Mouse (Mus musculus) megakaryocyte progenitor cell, adult 5-6 weeks (primary cell): Measurements from ENCODE around the gene BC147527. TPM values are rescaled to one million over a fixed set of nuclear protein-coding genes. Genes with fewer than 3 reads are reported as not detected.
"Not testable (repeated sequence)": the region's sequence is repeated elsewhere in the genome, so short reads cannot be mapped to it uniquely, and the experiment has no call there.

Source experiments
- ATAC-seq: replicated peaks from 2 replicates; pipeline ENCODE4 v1.8.0; 2016; ENCODE audit warnings: mild to moderate bottlenecking, moderate TSS enrichment, inconsistent platforms; ENCODE audit not compliant: poor library complexity
- total RNA-seq, 2 experiments: library from RNA; stranded (forward) in 1 of 2; stranded (reverse) in 1 of 2; fragments of 157-497, 149-512 nt in 1 of 2; fragments of 200-1000 nt in 1 of 2; gene quantifications; 2 replicates each; pipeline versions ENCODE4 v1.2.3 to v1.2.4; 2015 to 2017

Gene BC147527
- total RNA-seq (2015) (8.0 and 14.7 TPM in 2 replicates), total RNA-seq (2017) (22.3 and 23.6 TPM in 2 replicates)

- peak; percentile 91 for ATAC-seq
Observed at GRCm38 (mm10) chr13:120299991-120300442, at the start of gene BC147527. TSS of gene BC147527 (plus strand) at chr13:120300392.

DNA sequence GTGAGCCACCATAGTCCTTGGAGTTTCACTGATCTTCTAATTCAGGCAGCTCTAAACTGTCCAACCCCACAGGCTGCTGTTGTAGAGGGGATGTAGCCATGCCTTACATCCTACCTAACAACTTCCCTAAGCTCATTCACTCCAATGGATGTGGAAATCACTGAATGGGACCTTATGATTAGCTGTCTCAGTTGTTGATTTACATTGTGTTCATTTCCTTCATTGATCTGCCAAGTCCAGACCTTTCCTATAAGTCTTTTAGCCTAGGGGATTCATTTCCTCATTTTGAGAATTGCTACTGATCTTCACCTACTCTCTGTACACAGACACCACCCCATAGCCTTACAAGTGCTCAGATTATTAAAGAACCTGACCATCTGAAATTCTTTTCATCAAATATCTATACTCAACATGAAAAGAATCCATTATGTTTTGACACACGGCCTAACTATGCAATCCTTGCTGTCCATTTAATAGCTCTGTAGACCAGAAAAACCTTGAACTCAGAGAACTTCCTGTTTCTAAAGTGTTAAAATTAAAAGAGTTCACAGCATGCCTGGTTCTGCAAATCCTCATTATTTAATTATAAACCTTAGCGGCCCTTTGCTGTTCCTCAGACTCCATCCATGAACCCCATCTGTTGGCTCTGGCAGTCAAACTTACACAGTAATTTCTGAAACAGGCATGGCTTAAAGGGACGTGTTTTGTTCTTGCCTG, 48.8 kb upstream of the BC147527 start:
- ATAC-seq = peak; percentile 61

DNA sequence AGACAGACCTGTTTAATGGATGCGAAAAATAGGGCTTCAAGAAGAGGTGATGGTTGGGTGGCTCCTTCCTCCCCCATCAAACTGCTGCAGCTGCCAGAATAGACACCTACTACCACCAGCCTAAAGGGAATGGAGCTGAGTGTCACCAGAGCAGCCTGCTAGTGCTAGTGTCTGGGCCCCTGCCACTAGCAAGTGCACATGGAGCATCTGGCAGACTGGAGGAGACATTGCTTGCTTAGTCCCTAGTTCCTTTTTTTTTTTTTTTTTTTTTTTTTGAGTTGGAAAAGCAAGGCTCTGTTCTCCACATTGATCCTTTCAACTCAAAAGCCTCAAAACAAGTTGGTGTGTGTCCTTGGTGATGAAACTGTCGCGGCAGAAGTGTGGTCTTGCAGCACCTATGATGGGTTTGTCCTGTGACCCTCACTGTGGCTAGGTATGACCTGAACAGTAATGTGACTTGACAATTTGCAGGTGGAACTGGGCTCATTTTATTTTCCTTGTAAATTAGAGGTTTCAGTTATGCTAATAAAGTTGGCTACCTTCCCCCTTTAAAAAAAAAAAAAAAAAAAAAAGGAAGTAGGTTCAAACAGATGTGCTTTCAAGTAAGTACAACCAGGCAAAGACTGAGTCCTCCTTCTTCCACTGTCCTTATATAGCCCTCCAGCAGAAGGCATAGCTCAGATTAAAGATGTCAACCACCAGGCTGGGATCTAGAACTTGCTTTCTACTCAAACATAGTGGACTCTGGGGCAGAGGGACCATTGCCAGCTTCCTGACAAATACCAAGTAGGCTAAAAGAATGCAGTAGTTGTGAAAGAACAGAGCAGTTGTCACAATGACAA, 41.2 kb upstream of the BC147527 start:
- ATAC-seq = peak; percentile 72

DNA sequence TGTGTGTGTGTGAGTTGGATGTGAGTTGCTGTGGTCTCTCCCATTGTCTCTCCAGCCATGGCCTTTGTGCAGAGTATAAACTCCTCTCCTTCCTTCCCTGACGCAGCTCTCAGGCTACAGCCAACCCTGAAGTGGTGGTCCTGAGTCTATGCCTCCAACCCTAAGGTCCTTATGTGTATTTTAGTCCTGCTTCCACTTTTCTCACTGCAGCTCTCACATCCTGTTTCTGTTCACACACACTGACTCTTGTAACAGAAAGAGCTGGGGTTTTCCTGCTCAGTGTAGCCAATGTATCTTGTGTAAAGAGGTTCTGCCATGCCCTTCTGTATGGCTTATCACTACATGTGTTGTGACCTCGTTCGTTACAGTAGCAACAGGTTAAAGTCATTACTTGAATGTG, 40.5 kb upstream of the BC147527 start:
- peak; percentile 66 for ATAC-seq

- ATAC-seq = not testable (repeated sequence)
Observed at GRCm38 (mm10) chr13:120262870-120263269, 37.3 kb upstream of the BC147527 start, which contains the start of gene AF067061. TSS of gene AF067061 (plus strand) at chr13:120263114.

DNA sequence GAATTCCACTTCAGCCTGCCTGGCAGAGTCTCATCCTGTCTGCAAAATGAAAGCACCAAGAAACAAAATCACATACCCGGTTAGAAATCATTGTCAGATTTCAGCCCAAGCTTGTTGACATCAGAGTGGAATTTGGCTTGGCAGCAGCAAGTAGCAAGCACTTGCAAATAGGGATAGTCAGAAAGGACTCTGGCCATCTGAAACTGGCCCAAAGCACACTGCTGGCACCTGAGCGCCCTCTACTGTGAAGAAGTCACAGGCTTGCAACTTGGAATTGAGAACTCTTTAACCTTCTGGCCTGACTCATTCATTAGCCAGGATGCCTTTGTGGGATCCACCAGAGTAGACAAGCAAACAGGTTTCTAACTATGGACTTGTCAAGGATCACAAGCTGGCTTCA, 22.4 kb upstream of the BC147527 start:
- peak; percentile 85 for ATAC-seq

DNA sequence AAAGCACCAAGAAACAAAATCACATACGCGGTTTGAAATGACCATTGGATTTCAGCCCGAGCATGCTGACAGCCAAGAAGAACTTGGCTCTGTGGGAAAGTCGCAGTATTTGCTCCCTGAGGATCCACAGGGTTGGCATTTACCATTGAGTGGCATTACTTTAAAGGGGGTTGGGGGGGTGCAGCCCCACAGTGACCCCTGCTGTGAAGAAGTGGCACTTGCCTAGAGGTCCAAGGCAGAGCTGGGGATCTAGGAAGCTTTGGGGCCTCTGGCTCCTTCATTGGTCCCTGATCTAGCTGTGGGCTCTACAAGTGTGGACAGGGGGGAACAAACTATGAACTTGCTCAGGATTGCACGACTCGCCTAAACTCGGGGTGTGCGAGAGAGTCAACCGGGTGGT, 21.4 kb upstream of the BC147527 start:
- ATAC-seq = 0 out of 2 replicates have a peak, but pooled peaks have one; percentile 37

- ATAC-seq = peak; percentile 52
Observed at GRCm38 (mm10) chr13:120299324-120299894, 783 bp upstream of the BC147527 start.

GRCm38 (mm10) chr13:120300853-120301252, 661 bp downstream of the BC147527 start:
- ATAC-seq = no peak

DNA sequence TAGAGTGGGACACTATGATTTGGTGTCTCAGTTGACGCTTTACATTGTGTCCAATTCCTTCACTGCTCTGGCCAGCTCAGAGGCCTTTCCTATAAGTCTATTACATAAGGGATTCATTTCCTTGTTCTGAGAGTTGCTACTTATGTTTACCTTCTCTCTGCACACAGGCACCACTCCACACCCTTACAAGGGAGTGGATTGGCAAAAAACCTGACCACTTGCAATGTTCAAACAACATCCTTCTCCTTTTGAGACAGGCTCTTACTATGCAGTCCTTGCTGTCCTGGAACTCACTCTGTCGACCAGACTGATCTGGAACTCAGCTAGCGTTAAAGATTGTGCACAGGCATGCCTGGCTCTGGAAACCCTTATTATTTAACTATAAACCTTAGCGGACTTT, 10.6 kb downstream of the BC147527 start:
- 0 out of 2 replicates have a peak, but pooled peaks have one; percentile 11 for ATAC-seq

DNA sequence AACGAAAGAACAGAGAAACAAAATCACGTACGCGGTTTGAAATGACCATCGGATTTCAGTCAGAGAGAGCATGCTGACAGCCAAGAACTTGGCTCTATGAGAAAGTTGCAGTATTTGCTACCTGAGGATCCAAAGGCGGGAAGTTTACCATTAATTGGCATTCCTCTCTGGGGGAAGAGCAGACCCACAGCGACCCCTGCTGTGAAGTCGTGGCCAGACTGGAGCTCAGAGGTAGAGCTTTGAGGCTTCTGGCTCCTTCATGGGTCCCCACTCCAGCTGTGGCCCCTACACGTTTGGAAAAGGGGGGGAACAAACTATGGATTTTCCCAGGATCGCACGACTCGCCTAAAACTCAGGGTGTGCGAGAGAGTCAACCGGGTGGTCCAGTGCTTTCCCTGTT, 13.4 kb downstream of the BC147527 start:
- peak; percentile 86 for ATAC-seq

DNA sequence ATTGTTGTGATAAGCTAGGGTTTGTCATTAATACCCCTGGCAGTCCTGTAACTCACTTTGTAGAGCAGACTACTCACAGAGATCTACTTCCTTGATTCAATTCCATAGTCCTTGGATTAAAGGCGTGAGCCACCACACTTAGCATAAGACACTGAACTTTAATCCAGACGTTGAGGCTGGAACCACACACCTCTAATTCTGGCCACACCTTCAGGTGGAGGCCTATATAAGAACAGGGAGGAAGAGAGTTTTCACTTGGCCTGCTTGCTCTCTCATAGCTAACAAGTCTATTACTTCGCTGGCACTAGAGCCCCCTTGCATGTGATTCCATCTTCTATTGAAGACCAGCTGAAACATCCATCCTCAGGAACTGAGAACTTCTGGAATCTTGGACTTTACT, 16.4 kb downstream of the BC147527 start, which contains the start of gene Tcstv3:
Gene Tcstv3, plus strand, starts transcription at position 301 of the 400 bp plus-strand sequence.
- ATAC-seq = not testable (repeated sequence)

GRCm38 (mm10) chr13:120320183-120320582, 20.0 kb downstream of the BC147527 start:
- no peak for ATAC-seq

- peak; percentile 26 for ATAC-seq
Observed at GRCm38 (mm10) chr13:120320721-120321120, 20.5 kb downstream of the BC147527 start.

Other genes with a start within 250 kb of the BC147527 start
- gene Gm21188, start 248.2 kb upstream of the BC147527 start, total RNA-seq (2015) = 70.2 and 71.3 TPM in 2 replicates
- 34.4 and 35.7 TPM in 2 replicates for gene Gm21188, start 248.2 kb upstream of the BC147527 start, total RNA-seq (2017)
- not detected in 2 replicates for gene Gm20767, start 160.1 kb upstream of the BC147527 start, total RNA-seq (2015)
- gene Gm20767, start 160.1 kb upstream of the BC147527 start, total RNA-seq (2017) = not detected in 2 replicates
- gene Gm21818, start 128.0 kb upstream of the BC147527 start, total RNA-seq (2015) = not detected in 2 replicates
- not detected in 2 replicates for gene Gm21818, start 128.0 kb upstream of the BC147527 start, total RNA-seq (2017)
- gene Gm21762, start 84.4 kb upstream of the BC147527 start, total RNA-seq (2015) = not detected in 2 replicates
- not detected in 2 replicates for gene Gm21762, start 84.4 kb upstream of the BC147527 start, total RNA-seq (2017)
- gene Gm21731, start 61.3 kb upstream of the BC147527 start, total RNA-seq (2015) = not detected in 2 replicates
- gene Gm21731, start 61.3 kb upstream of the BC147527 start, total RNA-seq (2017) = not detected in 2 replicates
- gene AF067061, start 37.3 kb upstream of the BC147527 start, total RNA-seq (2015) = not detected in 2 replicates
- gene AF067061, start 37.3 kb upstream of the BC147527 start, total RNA-seq (2017) = not detected in 2 replicates
- gene Tcstv3, start 16.5 kb downstream of the BC147527 start, total RNA-seq (2015) = not detected in 2 replicates
- not detected in 2 replicates for gene Tcstv3, start 16.5 kb downstream of the BC147527 start, total RNA-seq (2017)